Mouse (Mus musculus): ENCODE measurements around the gene Tgif2.
A peak's percentile ranks its signal among the peaks of the same experiment; 100 is the strongest.
"Not testable (repeated sequence)": the region's sequence is repeated elsewhere in the genome, so short reads cannot be mapped to it uniquely, and the experiment has no call there.

The Tgif2 gene

GRCm38 (mm10) chr2:156839319-156840191 lies at the start of gene Tgif2:
TSS of gene Tgif2 (plus strand) at chr2:156840007.
- peak; percentile 75 for DNase-seq (ENCODE audit: low spot score)

- DNase-seq (ENCODE audit: low spot score) = no peak
Observed at GRCm38 (mm10) chr2:156798516-156798915, 41.3 kb upstream of the Tgif2 start.

GRCm38 (mm10) chr2:156801045-156801444 lies 38.8 kb upstream of the Tgif2 start:
- DNase-seq (ENCODE audit: low spot score) = no peak

GRCm38 (mm10) chr2:156802116-156802515 lies 37.7 kb upstream of the Tgif2 start:
- DNase-seq (ENCODE audit: low spot score) = not testable (repeated sequence)

- no peak for DNase-seq (ENCODE audit: low spot score)
Observed at GRCm38 (mm10) chr2:156803698-156804372, 36.0 kb upstream of the Tgif2 start.

- no peak for DNase-seq (ENCODE audit: low spot score)
Observed at GRCm38 (mm10) chr2:156804589-156804988, 35.2 kb upstream of the Tgif2 start.

GRCm38 (mm10) chr2:156806886-156807285 lies 32.9 kb upstream of the Tgif2 start:
- no peak for DNase-seq (ENCODE audit: low spot score)

- peak; percentile 69 for DNase-seq (ENCODE audit: low spot score)
Observed at GRCm38 (mm10) chr2:156809579-156809978, 30.2 kb upstream of the Tgif2 start.

GRCm38 (mm10) chr2:156810716-156811115 lies 29.1 kb upstream of the Tgif2 start:
- no peak for DNase-seq (ENCODE audit: low spot score)

GRCm38 (mm10) chr2:156811556-156811955 lies 28.3 kb upstream of the Tgif2 start:
- DNase-seq (ENCODE audit: low spot score) = no peak

GRCm38 (mm10) chr2:156814344-156814801 lies 25.4 kb upstream of the Tgif2 start:
- no peak for DNase-seq (ENCODE audit: low spot score)

- no peak for DNase-seq (ENCODE audit: low spot score)
Observed at GRCm38 (mm10) chr2:156814893-156815292, 24.9 kb upstream of the Tgif2 start.

GRCm38 (mm10) chr2:156815412-156815811 lies 24.4 kb upstream of the Tgif2 start:
- no peak for DNase-seq (ENCODE audit: low spot score)

GRCm38 (mm10) chr2:156816116-156816515 lies 23.7 kb upstream of the Tgif2 start:
- DNase-seq (ENCODE audit: low spot score) = no peak

GRCm38 (mm10) chr2:156825128-156825527 lies 14.7 kb upstream of the Tgif2 start:
- not testable (repeated sequence) for DNase-seq (ENCODE audit: low spot score)

- DNase-seq (ENCODE audit: low spot score) = no peak
Observed at GRCm38 (mm10) chr2:156834336-156834735, 5.5 kb upstream of the Tgif2 start.

GRCm38 (mm10) chr2:156838839-156839238 lies 968 bp upstream of the Tgif2 start:
- DNase-seq (ENCODE audit: low spot score) = no peak

- DNase-seq (ENCODE audit: low spot score) = peak; percentile 33
Observed at GRCm38 (mm10) chr2:156840301-156841027, 657 bp downstream of the Tgif2 start.

- peak; percentile 69 for DNase-seq (ENCODE audit: low spot score)
Observed at GRCm38 (mm10) chr2:156841028-156841840, 1.4 kb downstream of the Tgif2 start.

GRCm38 (mm10) chr2:156841841-156842706 lies 2.3 kb downstream of the Tgif2 start:
- DNase-seq (ENCODE audit: low spot score) = peak; percentile 51

GRCm38 (mm10) chr2:156842711-156843110 lies 2.9 kb downstream of the Tgif2 start:
- no peak for DNase-seq (ENCODE audit: low spot score)

All from ovary, postnatal 14 days (tissue).